Mouse (Mus musculus): ENCODE measurements around the gene Soga1.

DNA sequence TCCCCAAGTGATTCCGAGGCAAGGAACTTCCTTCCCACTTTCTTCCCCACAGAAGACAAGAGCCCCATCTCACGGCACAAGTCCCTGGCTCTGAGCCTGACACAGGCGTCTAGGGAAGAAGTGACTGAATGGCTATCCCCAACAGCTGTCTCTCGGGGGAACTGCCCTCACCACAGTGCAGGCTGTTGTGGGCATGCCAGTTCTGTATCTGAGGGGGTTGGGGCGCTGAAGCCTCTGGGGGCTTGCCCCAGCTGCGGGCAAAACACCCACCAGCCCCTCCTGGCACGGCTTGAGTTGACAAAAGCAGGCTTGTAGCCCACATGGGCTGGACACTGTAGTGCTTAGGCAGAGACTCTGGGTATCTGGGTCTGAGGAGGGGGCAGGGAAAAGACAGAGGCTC lies 14.9 kb downstream of the Soga1 start:
- no peak for TF ChIP-seq CTCF (IDR thresholded peaks at IDR 0.05; ENCODE audit: low read depth)
- no peak for TF ChIP-seq EP300 (optimal IDR thresholded peaks at IDR 0.05)

Data from stomach, postnatal 0 days (tissue).